Mouse (Mus musculus): Measurements from ENCODE around the gene Dnajc11.

Dnajc11 gene

DNA sequence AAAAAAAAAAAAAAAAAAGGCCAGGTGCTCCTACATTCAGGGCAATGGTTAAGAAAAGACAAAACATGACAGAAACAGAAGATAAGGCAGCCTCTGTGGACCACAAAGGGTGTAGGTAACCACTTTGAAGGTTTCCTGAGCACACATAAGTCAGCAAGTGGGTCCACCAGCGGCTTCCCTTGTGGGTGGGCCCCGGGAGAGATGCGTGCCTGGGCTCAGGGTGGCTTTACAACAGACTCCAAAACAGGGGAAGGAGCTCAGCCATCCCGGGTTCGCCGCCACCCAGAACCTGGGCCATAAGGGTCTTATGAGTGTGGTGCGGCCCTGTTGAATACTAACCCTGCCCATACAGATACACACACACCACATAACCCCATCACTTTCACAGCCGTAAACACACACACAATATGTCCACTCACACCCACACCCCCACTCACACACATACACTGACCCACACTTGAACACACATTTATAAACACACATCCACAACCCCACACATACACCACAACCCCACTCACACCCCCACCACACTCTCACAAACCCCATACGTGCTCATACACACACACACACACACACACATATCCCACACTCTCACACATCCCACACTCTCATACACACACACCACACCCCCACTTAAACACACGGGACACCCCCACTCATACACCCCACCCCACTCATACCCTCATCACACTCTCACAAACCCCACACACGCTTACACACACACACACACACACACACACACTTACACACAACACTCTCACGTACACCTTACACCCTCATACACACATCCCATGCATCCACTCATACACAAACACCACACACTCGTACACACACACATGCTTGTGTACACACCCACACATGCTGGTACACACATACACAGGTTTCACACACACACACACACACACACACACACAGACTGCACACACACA, 651 bp upstream of the Dnajc11 start:
- no peak for DNase-seq (ENCODE audit: low spot score in 2 of 2)

DNA sequence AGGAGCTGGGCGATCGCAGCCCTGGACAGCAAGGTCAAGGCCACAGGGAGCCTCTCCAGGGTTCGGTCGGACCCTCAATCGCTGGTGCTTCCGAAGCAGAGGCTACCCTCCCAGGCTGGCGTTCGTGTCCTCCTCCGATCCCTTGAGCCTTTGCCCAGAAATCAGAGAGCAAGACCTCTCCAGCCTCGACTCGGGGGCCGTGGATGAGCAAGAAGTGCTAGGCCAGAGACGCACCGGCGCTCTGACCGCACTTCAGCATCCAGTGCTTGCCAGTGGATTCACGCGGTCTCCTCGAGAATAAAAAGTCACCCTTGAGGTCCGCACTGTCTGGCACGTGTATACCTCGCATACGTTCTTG, 703 bp downstream of the Dnajc11 start:
- DNase-seq (ENCODE audit: low spot score in 2 of 2) = no peak

DNA sequence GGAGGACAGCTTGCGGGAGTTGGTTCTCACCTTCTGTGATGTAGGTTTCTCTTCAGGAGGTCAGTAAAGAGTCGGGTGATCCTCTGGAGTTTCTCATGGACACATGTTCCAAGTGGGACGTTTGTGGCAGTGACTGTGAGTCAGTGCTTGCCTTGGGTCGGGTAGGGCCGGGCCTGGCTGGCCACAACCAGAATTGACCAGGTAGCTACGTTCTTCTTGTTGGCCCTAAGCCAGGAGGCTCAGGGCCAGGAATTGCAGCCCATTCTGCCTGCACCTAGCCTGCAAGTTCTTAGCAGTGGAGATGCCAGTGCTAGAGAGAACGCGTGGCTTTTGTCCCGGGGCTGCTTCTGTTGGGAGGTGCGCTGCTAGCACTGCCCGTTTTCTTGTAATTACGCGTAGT, 4.0 kb downstream of the Dnajc11 start:
- no peak for DNase-seq (ENCODE audit: low spot score in 2 of 2)

DNA sequence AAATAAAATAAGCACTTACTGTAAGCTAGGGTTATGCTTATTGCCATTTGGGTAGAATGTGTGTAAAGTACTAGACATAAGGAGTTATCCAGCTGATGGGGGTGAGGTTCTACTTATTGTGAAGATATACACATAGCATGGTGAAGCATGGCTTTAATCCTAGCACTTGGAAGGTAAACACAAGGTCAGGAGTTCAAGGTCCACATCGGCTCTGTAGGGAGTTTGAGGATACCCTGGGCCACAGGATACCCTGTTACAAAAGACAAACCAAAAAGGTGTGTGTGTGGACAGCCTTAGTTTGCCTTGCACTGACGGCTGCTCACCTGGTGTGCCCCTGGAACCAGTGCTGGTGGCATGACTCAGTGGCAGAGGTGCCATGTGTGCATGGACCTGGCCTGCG, 4.6 kb downstream of the Dnajc11 start:
- no peak for DNase-seq (ENCODE audit: low spot score in 2 of 2)

DNA sequence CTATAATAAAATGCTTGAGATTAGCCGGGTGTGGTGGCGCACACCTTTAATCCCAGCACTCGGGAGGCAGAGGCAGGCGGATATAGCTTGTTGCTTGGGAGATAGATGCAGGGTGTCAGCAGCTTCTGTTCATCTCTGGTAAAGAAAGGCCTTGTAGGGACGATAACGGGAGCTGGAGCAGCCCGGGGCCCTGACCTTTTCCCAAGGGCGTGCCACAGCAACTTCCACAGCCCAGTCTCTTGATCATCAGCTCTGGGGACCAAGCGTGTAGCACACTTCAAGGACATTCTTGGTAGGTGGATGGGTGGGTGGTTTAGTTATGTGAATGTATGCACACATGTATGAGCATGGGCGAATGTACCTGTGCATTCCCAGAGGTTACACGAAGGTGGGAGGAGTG, 12.7 kb downstream of the Dnajc11 start:
- no peak for DNase-seq (ENCODE audit: low spot score in 2 of 2)

DNA sequence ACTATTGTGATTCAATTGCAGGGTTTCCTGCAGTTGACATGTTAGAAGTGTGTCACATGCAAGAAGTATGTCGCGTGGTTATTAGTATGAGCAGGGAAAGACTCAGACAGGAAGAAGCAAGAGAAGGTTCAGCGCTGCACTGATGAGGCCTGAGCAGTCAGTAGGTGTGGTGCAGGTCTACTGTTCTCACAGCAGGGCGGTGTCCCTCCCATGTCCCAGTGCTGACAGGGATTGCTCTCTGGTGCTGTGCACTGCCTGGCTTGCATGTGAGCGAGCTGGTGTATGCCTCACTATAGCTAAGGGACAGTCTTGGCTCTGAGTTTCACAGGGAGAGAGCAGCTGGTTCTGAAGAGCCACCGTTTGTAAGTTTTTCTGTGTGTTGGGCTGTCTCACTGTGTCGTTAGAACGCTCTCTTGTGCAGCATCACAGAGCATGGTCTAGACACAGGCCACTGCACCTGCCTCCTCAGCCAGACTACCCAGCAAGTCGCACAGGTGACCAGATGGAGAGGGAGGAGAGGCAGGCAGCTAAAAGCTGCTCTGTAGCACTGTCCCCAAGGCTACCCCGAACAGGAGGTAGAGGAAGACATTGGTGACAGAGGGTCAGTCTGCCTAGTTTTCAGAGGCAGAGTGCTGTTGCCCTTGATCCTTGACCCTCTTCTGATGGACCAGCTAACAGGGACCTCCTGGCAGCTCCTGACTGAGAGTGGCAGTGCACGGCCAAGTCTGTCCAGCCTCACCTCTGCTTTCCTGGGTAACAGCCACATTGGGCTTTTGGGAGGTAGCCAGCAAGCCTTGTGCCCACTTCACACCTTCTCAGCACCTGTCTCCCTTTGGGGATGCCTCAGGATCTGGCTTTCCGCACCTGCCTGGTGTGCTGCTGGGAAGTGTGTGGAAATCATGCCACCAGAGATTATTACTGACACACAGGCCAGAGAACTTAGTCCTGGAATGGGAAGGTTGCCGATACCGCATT, 15.3 kb downstream of the Dnajc11 start:
- peak in 1 of 2 experiments; percentile 13 for DNase-seq (ENCODE audit: low spot score in 2 of 2)

DNA sequence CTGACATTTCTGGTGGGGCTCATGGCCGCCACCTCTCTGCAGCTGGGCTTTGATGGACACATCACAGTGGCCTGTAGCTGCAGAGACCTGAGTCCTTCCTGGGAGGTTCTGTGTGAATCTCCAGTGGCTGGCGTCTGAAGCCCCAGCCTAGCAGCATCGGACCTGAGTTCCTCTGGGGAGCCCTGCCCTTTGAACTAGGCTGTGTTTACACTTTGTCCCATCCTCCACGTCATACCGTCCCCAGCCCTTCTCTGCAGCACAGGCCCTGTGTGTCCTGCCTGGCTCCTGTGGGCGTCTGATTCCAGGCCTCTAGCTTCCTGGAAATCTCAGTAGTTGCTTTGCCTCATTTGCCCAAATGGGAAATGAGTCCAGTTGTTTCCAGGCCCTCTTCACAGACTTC, 19.7 kb downstream of the Dnajc11 start:
- no peak for DNase-seq (ENCODE audit: low spot score in 2 of 2)

DNA sequence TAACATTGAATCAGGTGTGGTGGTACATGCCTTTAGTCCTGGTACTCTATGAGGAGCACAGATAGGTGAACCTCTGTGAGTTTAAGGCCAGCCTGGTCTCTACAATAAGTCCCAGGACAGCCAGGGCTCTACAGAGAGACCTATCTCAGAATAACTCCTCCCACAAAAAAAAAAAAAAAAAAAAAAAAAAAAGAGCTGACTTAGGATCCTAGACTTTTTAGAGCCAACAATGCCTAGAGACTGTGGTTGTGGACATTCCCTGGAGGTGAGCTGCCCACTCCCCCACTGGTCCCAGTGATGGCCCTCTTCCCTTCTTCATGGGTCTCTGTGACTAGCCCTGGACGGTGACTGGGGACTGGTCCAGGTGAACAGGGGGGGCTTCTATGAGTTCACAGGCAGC, 22.3 kb downstream of the Dnajc11 start:
- DNase-seq (ENCODE audit: low spot score in 2 of 2) = no peak

DNA sequence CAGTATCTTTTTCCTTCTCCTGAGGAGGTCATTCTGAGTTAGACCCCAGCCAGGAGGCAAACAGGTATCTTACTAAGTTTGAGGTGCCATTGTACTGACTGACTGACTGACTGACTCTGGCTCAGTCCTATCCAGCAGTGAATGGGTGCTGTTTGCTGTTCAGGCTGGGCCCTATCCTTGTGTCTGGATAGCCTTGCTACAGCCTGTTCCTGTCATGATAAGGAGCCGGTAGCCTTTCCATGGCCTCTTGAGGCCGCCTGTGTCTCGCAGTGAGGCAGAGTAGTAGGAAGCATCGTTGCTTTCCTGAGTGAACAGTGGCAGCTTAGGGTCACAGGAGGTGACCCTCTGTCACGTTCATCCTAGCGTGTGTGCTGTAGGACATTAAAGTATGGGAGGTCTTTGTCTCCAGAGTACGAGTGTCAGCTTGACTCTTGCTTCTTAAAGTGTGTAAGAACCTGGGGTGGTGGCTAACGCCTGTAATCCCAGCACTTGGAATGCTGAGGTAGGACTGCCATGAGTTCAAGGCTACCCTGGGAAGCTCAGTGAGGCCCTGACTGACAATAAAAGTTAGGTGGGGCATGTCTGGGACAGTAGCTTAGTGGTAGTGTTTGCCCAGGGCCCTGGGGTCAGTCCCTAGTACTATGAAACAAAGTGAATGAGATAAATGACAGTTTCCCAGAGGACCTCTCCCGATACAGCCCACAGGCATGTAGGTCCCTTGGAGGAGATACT, 24.3 kb downstream of the Dnajc11 start:
- DNase-seq (ENCODE audit: low spot score in 2 of 2) = no peak

DNA sequence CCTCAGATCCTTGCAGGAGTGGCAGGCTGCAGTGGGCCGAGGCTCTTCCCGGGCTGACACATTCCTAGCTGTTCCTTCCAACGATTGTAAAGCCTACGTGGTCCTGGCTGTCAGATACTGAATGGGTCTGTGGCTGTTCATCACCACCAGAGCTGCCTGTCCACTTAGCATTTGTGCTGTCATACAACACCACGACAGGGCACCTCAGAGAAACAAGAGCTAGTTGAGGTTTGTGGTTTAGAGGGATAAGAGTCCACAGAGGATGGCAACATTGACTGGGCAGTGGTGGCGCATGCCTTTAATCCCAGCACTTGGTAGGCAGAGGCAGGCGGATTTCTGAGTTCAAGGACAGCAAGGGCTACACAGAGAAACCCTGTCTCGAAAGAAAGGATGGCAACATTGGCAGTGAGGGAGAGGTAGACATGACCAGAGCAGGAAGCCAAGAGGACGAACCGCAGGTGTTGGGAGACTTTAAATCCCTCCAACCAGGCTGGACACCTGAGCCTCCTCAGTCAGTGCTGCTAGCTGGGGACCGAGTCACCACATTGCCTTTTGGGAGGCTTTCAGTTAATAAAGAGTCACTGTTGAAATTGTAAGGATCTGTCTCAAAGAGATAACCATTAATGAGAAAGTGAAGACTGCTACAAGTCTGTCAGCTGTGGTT, 26.5 kb downstream of the Dnajc11 start:
- no peak for DNase-seq (ENCODE audit: low spot score in 2 of 2)

DNA sequence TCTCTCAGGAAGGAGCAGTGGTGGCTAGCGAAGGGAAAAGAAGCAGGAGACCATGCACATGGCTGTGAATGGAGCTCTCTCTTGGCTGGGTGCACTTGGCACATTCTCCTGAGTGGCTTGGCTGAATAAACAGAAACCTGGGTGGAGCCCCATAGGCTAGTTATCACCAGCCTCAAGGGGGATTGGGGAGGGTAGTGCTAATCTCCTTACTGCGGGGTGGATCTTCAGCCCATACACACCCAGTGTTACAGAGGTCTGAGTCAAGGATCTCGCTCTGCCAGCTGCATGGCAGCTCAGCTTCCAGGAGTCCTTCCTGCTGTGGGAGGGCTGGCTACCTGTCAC, 27.0 kb downstream of the Dnajc11 start:
- no peak for DNase-seq (ENCODE audit: low spot score in 2 of 2)

DNA sequence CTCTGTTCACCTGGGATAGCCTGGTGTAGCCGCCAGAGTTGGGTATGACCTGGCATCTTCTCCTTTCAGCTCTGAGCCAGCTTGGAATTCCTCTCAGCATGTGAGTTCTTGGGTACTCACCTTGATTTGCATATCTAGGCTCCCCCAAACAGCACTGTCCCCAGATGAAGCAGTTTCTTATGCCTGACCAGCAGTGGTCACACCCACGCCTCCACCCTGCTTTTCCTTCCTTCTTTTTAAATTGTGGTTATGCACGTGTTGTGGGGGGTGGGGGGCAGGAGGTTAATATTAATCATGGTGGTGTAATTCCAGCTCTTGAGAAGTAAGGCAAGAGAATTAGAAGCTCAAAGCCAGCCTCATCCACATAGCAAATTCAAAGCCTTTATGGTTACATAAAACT, 29.3 kb downstream of the Dnajc11 start:
- no peak for DNase-seq (ENCODE audit: low spot score in 2 of 2)

DNA sequence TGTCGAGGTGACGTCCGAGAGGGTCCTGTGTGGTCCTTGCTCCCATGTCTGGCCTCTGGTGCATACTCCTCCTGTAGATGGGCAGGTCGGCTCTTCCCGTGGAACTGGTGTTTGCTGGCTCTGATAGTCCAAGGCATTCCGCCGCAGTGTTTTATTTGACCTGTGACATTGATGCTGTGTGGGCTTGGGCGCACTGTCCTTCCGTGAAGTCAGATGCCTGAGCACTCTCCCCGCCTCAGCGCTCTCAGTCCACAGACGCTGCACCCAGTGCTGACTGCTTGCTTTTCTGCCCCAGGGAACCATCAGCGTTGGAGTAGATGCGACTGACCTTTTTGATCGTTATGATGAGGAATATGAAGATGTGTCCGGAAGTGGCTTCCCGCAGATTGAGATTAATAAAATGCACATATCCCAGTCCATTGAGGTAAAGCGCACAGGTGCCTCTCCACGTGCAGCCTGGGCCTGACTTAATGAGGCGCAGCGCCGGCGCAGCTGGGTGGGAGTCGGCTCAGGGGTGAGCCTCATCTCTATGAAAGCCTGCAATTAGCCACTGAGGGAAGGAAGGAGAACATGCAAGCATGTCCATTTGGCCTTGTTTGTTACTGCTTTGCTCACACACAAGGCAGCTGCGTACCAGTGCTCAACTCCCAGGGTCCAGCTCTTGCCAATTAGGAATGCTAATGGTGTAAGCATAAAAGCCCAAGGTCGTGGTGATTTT, 34.9 kb downstream of the Dnajc11 start:
- no peak for DNase-seq (ENCODE audit: low spot score in 2 of 2)

DNA sequence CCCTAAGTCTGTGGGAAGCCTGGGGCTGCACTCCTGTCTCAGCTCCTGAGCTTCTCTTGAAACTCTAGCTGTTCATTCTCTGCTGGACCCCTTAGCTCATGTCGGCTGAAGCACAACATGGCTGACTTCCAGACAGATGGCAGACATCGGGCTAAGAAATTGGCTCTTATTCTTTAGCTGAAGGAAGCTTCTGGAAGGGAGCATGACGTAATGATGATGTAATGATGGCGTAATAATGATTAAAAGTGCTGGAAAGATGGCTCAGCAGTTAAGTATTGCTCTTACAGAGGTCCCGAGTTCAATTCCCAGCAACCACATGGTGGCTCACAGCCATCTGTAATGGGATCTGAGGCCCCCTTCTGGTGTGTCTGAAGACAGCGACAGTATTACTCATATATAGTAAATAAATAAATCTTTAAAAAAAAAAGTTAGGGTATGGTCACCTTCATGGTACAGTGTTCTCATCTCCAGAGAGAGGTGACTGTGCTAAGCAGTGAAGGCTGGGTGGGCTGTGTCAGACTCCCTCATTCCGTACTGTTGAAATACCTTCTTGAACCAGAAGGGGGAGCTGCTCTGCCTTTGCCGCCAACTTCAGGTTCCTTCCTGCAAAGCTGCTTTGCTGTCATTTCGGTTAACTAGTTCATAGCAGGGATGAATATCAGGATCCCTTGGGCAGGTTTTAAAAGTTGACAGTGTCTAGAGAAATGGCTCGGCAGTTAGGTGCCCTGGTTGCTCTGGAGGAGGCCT, 38.9 kb downstream of the Dnajc11 start:
- DNase-seq (ENCODE audit: low spot score in 2 of 2) = no peak

DNA sequence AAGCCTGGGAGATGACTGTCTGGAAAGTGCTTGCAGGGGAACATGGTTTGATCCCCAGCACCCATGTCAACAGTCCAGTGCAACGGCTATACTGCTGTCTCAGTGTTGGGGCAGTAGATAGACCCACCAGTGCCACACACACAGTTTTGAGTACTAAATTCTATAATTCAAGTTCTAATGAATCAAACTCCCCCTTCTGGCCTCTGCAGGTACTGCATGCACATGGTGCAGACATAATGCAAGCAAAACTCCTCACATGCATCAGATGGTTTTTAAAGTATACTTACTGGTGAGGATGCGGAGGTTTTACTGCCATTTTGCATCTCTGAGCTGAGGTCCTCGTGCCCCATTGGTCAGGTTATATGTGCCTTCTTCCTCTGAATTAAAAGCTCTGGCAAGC, 42.0 kb downstream of the Dnajc11 start:
- DNase-seq (ENCODE audit: low spot score in 2 of 2) = no peak

DNA sequence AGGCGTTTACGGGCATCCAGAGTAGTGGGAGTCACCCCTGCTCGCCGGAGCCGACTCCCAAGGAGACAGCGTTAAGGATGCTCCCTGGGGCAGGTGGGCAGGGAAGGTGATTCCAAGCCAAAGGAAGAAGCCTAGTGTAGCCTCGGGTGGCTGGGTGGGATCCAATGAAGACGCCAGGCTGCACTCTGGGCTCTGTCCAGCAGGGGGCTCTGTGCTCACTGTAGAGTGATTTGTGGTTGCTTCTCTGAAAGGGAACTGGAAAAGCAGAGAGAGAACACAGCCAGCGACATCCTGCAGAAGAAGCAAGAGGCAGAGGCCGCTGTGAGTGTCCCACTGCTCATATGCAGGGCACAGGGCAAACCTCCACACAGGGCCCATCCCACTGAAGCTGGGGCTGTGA, 44.3 kb downstream of the Dnajc11 start:
- peak; percentile 65 to 79 for DNase-seq (ENCODE audit: low spot score in 2 of 2)

DNA sequence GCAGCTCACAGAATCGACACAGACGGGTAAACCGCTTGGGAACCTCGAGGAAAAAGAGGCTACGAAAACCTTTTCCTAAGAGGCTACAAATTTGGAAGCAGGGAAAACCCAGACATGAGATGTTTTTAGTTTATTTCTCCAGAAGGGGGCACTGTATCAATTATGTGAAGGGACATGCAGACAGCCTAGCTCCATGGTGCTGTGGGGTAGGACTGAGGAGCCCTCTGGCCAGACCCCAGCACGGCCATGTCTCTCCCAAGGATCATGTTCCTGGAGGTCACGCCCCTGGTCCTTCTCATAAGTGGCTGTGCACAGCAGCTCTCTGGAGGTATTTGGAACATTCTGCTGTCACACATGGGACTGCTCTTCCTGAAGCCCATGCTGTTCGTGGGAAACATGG, 47.2 kb downstream of the Dnajc11 start:
- DNase-seq (ENCODE audit: low spot score in 2 of 2) = no peak

DNA sequence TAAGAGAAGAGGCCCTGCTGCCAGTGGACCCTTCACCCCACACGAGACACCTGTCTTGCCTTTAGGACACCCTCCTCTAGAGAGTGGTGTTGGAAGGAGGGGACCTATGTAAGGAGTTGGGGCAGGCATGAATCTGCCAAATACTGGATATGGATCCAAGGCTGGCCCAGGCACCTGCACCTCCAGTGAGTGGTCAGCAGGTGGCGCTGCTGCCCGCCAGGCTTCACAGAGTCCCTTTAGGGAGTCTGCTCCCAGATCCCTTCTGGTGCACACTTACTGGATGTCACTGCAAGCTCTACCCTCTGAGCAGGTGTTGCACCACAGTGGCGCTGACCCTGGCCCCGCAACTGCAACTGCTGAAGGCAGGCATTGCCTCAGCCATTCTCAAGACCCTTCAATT, 47.9 kb downstream of the Dnajc11 start:
- DNase-seq (ENCODE audit: low spot score in 2 of 2) = peak; percentile 68 to 82

DNA sequence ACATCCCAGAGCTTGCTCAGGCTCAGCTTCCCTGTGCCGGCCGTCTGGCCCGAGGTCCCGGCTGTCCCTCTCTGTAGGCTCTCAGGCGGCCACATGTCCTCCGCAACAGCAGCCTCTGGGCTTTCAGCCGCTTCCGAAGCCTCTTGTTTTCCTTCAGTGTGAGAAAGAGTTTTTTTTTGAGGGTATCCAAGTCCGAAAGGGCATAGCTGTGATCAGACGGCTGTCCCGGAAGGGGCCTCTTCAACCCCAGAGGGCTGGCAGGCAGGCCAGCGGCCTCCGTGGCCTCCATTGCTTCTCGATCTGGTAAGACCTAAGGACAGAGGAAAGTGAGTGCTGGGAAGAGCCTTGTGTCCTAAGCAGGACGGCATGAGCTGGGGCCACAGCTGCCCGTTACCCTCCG, 49.6 kb downstream of the Dnajc11 start:
- no peak for DNase-seq (ENCODE audit: low spot score in 2 of 2)

DNA sequence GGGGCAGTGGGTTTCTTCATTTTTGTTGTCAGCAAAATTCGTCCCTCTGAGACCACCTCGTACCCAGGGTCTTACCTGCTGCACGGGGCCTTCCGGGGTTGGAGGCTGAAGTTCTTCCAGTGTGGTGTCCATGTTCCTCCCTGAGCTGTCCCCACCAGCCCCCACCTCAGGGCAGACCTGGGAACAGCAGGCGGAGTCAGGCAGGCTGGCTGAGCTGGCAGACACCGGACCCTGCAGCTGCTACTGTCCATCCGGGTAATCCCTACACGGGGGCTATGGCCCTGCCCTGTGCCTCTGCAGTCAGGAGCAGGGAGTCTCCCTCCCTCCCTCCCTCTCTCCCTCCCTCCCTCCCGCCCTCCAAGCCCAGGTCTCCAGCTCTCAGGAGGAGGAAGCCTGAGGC, 50.1 kb downstream of the Dnajc11 start:
- no peak for DNase-seq (ENCODE audit: low spot score in 2 of 2)

Measured in heart, adult 9 months (tissue).